Mouse (Mus musculus) layer of hippocampus, postnatal 14 days (tissue): ENCODE measurements around the gene E330009J07Rik. TPM values are rescaled to one million over a fixed set of nuclear protein-coding genes. Genes with fewer than 3 reads are reported as not detected.

Experiments
- DNase-seq, 2 experiments: peaks; one replicate each; pipeline ENCODE4 v3.0.0; 2021 to 2022; ENCODE audit warnings: low spot score in 2 of 2, mixed read lengths in 1 of 2
- total RNA-seq, 2 experiments: library from RNA; stranded (reverse); gene quantifications; 2 replicates each; pipeline ENCODE4 v1.2.3; 2021

The E330009J07Rik gene
- total RNA-seq, 2 experiments from 2014 or later: 40.8 to 44.6 TPM

DNA sequence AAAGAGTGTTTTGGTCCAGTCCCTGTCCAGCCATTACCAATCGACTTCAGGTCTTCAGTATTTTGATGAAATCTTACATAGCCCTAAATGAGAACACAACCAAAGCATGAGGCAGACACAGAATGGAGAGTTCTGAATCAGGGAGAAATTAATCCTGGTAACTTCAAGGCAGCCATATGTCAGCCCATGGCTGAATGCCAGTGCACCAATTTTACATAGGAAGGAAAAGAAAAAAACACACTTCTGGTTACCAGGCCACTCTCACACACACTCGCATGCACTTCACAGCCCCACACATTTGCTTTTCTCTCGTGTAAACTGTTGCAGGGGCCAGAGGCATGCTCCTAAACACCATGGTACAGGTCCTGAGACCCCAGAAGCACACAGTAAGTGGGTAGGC lies 5.1 kb downstream of the E330009J07Rik start:
- DNase-seq: no peak

DNA sequence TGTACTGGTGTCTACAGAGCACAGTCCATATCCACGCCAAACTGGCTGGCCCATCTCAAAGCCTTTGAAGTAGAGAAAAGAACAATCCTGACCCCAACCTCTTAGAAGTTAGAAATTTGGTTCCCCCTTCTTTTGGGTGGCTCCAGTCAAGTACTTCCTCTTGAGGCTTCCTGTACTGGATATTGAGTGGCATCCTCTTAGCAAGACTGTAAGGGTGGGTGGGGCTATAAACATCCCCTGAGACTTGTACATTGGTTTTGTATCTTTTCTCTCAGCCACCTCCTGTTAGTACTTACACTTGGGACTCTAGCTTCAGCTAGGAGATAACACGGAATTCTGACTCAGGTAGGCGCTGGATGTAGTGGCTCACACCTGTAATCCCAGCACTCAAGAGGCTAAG lies 5.7 kb downstream of the E330009J07Rik start:
- no peak for DNase-seq

DNA sequence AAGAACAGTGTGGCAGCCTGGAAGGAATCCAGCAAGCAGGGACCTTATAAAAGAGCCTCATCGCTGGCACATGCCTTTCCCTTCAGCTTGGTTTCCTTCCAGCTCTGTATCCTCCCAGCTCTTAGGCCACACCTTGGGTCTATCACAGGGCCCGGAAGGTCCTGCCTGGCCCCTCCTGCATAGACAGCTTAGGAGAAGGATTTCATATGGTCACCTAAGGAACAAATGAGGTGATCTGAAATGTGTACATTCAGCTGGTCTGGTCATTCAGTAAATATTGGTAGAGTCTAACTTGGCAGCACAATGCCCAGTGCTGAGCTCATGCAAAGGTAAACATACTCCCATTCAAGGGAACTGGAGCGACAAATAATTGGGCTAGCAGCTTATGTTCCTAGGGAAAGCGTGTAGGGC lies 6.4 kb downstream of the E330009J07Rik start:
- no peak for DNase-seq

DNA sequence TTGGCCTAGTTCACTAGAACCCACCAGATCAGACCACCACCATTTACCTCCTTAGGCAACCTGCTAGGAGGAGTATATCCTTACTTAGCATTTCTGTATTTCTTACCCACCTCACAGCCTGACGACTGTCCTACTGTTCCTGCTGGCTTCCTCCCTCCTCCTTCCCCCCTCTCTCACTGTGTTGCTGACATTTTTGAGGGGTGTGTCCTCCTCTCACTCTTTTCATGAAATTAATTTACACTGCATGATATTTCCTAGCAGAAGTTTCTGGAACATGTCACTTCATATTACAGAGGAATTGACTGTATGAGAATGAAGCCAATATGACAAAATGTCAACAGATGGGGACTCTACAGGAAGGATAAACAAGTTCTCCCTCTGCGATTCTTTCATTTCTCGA lies 7.2 kb downstream of the E330009J07Rik start:
- no peak for DNase-seq

DNA sequence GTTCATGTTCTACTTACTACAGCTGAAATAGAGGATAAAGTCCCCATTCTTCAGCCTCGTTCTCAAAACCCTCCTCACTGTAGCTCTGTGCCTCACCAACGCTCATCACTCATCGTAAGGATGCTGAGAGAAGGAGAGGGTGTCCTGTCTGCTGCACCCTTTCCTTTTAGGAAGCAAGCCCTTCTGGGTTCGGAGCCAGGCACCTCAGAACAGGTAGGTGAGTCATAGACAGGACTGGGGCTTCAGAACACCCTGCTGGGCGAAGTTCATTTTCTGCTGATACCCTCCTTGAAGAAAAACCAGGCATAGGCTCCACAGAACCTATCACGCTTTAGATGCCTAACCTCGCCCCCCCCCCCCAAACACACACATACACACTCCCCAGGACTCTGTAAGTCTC lies 8.5 kb downstream of the E330009J07Rik start:
- no peak for DNase-seq

DNA sequence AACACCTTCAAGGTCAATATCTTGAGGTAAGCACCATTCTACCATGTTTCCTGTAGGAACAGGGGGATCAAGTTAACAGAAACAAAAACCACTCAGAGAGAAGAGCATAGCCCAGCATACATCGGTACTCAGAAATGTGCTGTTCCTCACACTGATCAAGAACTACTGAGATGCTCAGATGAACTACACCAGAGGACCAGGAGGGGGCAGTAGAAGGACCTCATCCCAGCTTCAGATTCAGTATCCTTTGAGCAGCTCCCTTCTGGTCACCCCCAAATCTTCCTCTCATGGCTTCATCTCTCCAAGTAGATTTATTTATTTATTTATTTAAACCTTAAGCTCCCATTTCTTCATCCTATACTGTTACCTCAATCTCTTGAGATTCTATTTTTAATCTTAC lies 12.2 kb downstream of the E330009J07Rik start:
- peak in 1 of 2 experiments; percentile 51 for DNase-seq

DNA sequence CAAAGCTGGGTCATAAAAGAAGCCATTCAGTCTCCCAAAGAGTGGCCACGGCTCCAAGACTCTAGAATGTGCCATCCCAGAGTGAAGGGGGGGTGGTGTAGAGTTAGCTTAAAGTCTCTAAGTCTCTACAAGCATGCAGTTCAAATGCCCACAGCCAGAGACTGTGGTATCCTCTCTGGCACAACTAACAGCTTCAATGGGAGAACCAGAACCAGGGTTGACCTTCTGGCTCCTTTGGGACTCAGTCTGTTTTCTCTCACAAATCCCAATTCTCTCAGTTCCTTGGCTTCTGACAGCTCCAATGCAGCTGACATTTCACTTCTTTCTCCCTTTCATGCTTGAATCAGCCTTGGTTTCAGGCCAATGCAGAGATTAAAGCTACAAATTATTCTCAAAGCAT lies 12.9 kb downstream of the E330009J07Rik start:
- DNase-seq: no peak

DNA sequence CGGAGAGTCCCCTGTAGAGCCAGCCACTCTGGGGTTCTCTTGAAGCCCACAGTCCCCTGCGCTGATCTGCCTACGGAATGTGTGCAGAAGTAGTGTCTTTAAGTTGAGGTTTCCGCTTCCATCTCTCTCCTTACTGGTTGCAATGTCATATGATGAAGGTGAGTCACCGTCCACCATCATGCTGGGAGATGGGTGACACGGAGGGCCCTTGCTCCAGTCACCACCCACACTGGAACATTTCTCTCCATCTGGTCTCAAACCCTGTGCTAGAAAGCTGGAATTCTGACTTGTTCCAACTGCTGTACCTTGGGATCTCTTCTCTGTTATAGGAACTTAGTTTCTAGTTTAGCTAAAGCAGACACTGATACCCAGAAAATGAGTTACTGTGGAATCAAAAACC lies 14.8 kb downstream of the E330009J07Rik start:
- DNase-seq: no peak

DNA sequence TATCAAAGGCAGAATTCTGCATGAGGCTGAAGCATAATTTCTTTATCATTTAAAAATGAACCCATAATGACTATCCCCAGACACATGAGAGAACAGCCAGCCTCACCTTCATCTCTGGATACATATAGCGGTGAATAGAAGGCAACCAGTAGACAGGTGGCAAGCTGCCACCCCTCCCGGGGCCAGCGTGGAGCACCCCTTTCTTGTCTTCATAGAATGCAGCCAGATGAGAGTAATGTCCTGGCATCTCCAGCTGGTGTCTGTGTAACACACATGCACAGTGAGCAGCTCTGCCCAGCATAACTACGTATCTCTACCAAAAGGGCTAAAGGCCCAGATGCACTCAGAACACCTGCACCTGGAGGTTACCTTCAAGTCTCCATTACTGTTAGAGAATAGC lies 17.5 kb downstream of the E330009J07Rik start:
- no peak for DNase-seq

DNA sequence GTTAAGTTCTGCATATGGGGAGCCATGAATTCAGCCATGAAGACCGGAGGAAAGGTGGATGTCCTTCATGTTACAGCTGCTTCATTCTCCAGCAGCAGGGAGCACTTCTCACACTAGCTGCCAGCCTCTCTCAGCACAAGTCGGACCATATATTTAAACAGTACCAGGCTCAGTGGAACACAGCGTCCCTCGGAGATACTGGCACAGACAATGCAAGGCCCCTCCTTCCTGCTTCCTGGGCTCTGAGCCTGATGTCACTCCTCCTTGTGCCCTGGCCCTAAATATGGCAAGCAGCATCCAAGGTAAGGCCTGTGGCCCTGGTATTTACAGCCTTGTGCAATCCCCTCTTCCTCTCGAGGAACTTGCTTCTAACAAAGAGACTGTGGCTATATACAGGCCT lies 20.1 kb downstream of the E330009J07Rik start:
- DNase-seq: no peak

DNA sequence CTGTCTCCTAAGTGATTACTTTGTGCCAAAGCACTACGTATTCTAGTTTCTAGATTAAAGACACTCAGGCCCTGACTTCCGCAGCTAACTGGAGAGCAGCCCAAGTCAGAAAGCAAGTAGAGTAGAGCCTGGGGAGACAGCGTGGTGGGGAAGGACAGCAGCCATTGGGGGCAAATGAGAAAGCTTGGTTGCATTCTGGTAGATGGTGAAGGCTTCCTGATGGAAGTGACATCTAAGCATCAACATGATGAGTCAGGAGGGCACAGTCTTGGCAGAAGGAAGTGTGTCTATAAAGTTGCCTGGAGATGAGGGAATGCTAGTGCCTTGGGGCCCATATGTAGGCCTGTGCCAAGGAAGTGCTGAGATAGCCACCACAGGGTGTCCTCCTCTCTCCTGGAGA lies 22.4 kb downstream of the E330009J07Rik start:
- DNase-seq: no peak

DNA sequence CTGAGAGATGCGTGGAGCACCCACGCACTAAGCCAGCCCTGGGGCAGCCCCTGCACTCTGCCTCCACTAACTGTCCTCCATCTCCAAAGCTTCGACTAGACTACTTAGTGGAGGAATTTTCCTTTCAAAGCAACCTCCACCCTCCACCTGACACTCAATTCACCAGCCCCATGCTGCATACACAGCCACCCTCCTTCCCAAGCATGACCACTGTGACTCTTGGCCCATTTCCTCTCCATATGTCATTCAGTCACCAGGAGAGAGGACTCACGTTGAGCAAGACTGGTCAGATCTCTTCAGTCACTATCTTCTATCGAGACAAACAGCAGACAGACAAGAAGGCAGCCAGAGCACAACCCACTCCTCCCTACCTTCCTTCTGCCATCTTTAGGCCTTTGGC lies 22.9 kb downstream of the E330009J07Rik start:
- DNase-seq: no peak

DNA sequence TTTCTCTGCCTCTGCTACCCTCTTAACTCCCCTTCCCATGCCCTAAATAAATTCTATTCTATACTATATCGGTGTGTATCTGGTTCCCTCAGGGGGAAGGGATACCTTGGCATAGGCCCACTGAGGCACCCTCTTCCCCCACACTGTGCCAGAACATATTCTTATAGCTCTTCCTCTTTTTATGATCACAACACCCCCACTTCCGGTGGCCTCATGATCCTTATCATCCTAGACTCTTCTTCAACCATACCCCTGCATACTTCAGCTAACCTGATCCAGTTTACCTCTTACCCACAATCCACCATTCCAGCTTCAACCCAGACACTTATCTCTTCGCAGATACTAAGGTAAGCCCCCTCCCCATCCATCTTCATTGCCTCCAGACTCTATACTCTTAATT lies 24.9 kb downstream of the E330009J07Rik start:
- no peak for DNase-seq

DNA sequence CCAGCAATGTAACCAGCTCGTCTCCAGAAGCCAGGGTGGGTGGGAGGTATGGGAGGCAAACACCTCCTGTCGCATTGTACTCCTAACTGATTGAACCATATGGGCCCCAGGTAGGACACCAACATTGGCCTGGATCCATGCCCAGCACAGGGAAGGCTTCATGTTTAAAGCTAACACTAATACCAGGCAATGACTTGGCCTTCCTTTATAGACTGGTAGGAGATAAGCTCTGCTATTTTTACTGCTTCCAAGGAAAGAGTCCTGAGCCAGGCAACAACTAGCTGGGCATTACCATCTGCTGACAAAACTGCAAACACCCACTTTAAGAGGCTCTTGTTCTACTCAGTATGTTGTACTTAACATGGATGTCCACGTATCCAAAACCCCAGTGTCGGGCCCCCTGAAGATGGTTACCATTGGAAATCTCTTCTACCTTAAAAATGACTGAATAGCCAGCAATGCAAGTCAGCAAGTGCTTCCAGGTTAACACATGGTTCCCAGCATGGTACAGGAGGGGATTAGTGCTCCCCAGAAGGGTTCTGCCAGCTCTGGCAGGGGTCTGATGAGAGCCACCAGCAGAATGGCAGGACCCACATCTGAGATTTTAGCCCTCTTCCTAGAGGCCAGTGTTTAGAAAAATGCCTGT lies 32.2 kb downstream of the E330009J07Rik start:
- DNase-seq: peak in 1 of 2 experiments; percentile 20

DNA sequence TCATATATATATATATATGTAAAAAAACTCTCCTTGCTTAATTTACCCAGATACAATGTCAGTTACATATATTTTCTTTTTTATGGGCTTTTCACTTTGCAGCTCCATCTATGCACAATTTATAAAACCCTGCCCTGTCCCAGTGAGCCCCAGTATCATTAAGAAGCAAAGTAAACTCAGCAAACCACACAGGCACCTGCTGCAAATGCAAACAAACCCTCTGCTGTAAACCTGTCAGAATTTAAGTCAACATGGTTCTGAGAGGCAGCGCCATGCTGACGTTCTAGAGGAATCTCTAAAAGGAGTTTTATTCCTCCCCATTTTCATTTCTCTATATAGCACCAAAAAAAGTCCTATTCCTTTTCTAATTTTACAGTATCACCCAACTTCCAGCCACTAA lies 33.9 kb downstream of the E330009J07Rik start:
- no peak for DNase-seq

DNA sequence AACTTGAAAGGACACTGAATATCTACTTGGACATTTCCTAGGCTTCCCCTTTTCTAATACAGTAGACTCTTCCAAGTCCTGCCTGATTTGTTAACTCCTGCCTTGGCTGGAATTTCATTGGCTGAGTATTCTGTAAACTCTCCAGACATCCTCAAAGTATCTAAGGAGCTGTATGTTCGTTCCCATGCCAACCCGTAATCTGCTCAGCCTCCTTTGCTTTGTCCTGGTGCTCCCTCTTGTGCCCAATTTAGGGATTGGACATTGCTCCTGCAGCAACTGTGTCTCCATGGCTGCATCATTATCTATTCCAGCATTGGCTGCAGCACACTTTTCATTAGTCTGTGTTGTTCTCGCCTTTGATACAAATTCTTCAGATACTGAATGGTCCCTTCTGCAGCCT lies 42.7 kb downstream of the E330009J07Rik start:
- DNase-seq: peak; percentile 83 to 92

DNA sequence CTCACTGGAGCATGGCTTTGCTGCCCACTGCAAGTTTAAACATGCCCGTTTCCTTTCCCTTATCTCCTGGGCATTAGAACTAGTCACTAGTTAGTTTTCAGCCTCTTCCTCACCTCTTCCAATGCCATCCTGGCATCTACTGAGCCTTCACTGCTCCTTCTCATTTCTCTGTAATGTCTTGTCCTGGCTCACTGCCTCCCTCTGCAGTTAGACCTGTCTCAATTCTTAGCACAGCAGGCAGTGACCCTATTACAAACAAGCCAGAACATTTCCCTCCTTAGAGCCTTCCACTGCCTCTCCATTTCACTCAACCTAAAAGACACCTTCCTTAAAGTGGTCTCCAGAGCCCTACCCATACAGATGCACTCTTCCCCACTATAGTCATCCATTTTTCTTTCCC lies 45.0 kb downstream of the E330009J07Rik start:
- no peak for DNase-seq

DNA sequence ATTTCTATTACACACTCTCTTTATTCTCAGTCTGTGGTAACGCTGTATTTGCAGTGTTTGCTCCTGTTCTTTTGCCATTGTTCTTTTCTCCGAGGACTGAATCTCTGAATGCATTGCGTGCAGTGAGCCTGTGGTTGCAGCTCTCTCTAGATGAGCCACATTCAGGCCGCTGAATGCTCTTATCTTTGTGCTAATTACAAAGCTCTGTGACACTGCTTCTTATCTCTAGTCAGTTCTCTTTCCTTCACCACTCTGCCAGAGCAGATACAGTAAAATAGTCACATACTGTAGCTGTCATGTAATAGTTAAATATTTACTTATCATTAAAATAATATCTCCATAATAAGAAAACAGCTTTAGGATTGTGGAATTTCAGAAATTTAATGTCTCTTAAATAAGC lies 47.3 kb downstream of the E330009J07Rik start:
- DNase-seq: no peak

DNA sequence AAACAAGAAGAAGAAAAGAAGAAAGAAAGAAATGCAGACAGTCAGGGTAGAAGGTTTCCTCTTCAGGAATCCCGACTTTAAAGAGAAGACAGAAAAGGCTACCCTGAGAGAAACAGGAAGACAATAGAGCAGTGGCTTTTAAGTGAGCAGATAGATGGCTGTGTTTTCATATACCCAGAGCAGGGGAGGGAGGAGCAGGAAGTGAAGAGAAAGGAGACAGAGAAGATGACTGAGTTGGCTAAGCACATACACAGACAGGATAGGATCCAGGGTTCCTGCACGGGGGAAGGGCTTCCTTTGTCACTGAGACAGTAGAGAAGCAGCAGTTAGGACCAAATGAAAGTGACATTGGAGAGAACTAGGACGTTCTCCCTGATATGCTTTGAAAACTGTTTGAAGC lies 50.3 kb downstream of the E330009J07Rik start:
- DNase-seq: no peak

DNA sequence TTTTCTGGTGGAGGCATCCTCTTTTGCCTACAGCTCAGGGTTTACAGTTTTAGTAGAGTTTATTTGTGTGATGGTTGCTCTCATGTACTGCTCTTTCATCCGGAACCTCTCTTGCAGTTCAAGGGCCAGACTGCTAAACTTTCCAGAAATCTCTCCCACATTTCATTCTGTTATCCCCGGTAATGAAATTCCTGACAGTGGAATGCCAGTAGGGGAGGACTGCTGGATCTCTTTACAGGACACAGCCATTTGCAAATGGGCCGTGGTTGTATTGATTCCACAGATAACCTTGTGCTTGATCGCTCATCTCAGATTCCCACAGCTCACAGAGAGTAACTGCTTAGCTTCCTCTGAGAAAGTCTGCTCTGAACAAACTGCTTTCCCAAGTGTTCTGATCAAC lies 54.0 kb downstream of the E330009J07Rik start:
- no peak for DNase-seq

DNA sequence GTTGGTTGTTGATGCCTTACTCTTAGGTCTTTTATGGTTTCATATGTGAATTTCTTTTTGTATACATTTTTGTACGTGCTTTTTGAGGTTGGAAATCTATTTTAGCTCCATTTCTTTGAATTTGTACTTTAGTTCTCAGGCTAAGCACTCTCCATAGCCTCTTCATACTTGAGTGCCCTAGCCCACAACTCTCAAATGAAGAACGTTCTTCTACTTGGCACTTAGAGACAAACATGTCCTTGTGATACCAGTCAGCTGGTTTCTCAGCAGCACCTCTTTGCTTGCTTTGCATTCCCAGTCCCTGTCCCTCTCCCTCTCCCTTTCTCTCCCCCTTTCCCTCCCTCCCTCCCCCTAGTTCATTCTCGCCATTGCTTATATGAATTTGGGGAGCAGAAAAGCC lies 55.8 kb downstream of the E330009J07Rik start:
- no peak for DNase-seq

DNA sequence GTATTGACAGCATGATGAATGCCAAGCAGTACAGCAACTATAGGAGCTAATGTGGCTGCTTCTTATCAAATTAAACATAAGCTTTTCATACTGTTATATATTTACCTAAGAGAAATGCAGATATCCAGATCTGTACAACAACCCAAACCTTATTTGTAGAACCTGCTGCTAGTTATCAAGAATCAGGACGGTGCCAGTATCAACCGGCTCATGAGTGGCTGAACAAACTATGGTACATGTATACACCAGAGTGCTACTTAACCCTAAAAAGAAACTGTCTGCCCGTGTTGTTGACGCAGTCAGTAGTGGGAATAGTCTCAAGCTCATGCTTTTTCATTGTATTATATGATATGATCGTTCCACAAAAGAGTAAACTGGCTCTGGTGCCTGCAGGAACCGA lies 64.9 kb downstream of the E330009J07Rik start:
- DNase-seq: no peak

DNA sequence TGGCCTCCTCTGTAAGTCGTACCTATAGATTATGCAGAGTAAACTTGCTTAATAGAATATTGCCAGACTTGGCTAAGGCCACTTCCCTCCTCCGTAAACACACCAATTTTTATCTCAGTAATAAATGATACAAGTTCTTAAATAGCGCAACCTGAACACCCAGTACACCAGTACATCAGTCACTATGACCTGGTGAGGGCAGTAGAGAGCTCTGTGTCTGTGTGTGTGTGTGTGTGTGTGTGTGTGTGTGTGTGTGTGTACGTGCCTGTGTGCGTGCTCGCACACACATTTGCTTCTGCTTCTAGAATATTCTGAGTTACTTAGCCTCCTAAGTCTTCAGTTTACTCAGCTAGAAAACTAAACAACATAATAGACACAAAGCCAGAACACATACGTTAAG lies 82.6 kb downstream of the E330009J07Rik start:
- no peak for DNase-seq
